Mouse (Mus musculus) heart, adult 2 months (tissue): Measurements from ENCODE around the gene Adrb1. TPM values are rescaled to one million over a fixed set of nuclear protein-coding genes. Genes with fewer than 3 reads are reported as not detected.
A peak's percentile ranks its signal among the peaks of the same experiment; 100 is the strongest.

ENCODE experiments used
- DNase-seq, 2 experiments: peaks; one replicate each; pipeline ENCODE4 v3.0.0; 2021
- H3K27ac ChIP-seq: fragments of 200-600 bp; 2 replicates; pipeline ENCODE4 v1.8.1; 2022
- H3K27me3 ChIP-seq: fragments of 200-500 bp; 2 replicates; pipeline ENCODE4 v1.6.1; 2012; ENCODE audit warnings: mild to moderate bottlenecking, low read length, inconsistent platforms, mixed read lengths; ENCODE audit not compliant: control insufficient read depth, insufficient read depth
- H3K36me3 ChIP-seq: fragments of 200-500 bp; 2 replicates; pipeline ENCODE4 v1.6.1; 2012; ENCODE audit warnings: low read length, inconsistent platforms; ENCODE audit not compliant: control insufficient read depth, insufficient read depth
- H3K4me1 ChIP-seq: fragments of 200-500 bp; 2 replicates; pipeline ENCODE4 v1.6.1; 2011; ENCODE audit warnings: low read length; ENCODE audit not compliant: control insufficient read depth, insufficient read depth
- H3K4me3 ChIP-seq: fragments of 200-600 bp; 2 replicates; pipeline ENCODE4 v1.8.1; 2022
- H3K79me2 ChIP-seq: fragments of 200-500 bp; replicated peaks from 2 replicates; pipeline ENCODE4 v1.6.1; 2012; ENCODE audit warnings: mild to moderate bottlenecking, inconsistent platforms, low read length, moderate library complexity, mixed read lengths; ENCODE audit not compliant: control insufficient read depth, insufficient read depth
- H3K9ac ChIP-seq: fragments of 200-500 bp; 2 replicates; pipeline ENCODE4 v1.6.1; 2012; ENCODE audit warnings: low read depth, mild to moderate bottlenecking, control low read depth, inconsistent platforms, low read length, mixed read lengths
- CTCF ChIP-seq: fragments of 200-600 bp; IDR thresholded peaks from 2 replicates; pipeline ENCODE4 v1.8.1; 2022; ENCODE audit warnings: antibody characterized with exemption, mild to moderate bottlenecking, moderate library complexity
- EP300 ChIP-seq: fragments of 200-500 bp; IDR thresholded peaks from 2 replicates; pipeline ENCODE4 v1.6.1; 2011; ENCODE audit warnings: low read depth, low read length, control low read depth; ENCODE audit not compliant: insufficient read depth
- POLR2A ChIP-seq: fragments of 200-500 bp; IDR thresholded peaks from 2 replicates; pipeline ENCODE4 v1.6.1; 2011; ENCODE audit warnings: mild to moderate bottlenecking, low read depth, low read length, control low read depth; ENCODE audit not compliant: insufficient read depth
- WGBS: fragments of 180-500 bp; shearing (Covaris S2); methylation state at CpG from one replicate; pipeline ENCODE4 v1.1.7; 2018; 5-methylcytosine and 5-hydroxymethylcytosine counted together
- intact Hi-C: fragments of 180-260 bp; cut with DNase I; formaldehyde crosslinking; loops from one replicate; pipeline ENCODE4 v1.15.1; 2025
- polyA plus RNA-seq: library from polyadenylated mRNA; depleted of rRNA; stranded (reverse); fragments of >200 nt; gene quantifications from 2 replicates; pipeline ENCODE4 v1.2.3, GENCODE M21; 2012
- total RNA-seq, 2 experiments: library from RNA; stranded (reverse); gene quantifications; 2 replicates each; pipeline ENCODE4 v1.2.3; 2021

The Adrb1 gene
- total and polyA plus RNA-seq, 3 experiments = 18.0 to 28.4 (median 20.5) TPM

DNA sequence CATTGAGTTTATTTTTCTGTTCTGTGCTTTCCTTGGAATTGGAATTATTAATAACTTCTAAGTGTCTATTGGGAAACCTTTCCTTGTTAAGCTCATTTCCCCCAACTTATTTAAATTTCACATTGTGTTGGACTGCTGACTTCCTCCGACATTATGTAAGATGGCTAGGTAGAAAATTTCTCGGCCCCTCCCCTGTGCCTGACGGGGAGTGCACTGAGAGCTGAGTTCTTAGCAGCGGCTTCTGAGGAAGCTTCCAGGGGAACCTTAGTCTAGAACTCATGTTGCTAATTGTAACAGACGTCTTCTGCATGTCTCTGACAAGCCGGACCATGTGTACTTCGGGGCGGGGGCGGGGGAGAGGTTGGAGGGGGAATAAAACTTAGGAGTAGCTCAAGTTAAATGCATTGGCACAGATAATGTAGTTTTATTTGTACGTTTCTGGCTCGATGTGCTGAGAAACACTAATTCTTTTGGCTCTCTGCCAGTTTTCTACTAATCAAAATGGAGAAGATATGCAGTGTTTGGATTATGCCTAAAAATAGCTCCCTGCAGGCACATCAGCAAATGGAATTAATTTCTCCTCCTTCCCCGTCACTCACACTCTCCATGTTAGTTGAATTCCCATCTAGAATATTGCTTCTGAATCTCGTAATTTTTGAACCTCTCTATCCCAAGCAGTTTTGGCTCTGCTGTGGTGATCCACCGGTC lies 5.3 kb downstream of the Adrb1 start:
- TF ChIP-seq EP300 (no peak), CTCF (no peak), POLR2A (0 out of 2 replicates have a peak, but pooled peaks have one; percentile 2)
- intact Hi-C loops = no loop called here
- Histone ChIP-seq H3K79me2 (no peaks in the 10 kb centered on the region), H3K4me1 (no peaks in the 10 kb centered on the region; the same call in 1 of the 2 replicates), H3K36me3 (peaks cover 4% of the 10 kb centered on the region; the same call in 1 of the 2 replicates), H3K27me3 (no peaks in the 10 kb centered on the region; the same call in 1 of the 2 replicates), H3K4me3 (peak overlapping the region; percentile 56), H3K9ac (peak overlapping the region; percentile 43), H3K27ac (peak overlapping the region; percentile 88)
- no peak for DNase-seq
- 22% methylated on average over 14 of the region's 14 CpGs for WGBS

- Histone ChIP-seq H3K27me3 (no peaks in the 10 kb centered on the region), H3K27ac (peak overlapping the region; percentile 41), H3K36me3 (peaks cover 4% of the 10 kb centered on the region; the same call in 1 of the 2 replicates), H3K4me1 (peaks cover 1% of the 10 kb centered on the region; the same call in 1 of the 2 replicates), H3K79me2 (no peaks in the 10 kb centered on the region), H3K9ac (no peak overlapping the region), H3K4me3 (no peak overlapping the region)
- intact Hi-C loops = no loop called here
- TF ChIP-seq CTCF (peak; percentile 63), EP300 (no peak), POLR2A (no peak)
- DNase-seq = no peak
- WGBS = 54% methylated on average over 7 of the region's 7 CpGs
These were observed 12.1 kb downstream of the Adrb1 start for GRCm38 (mm10) chr19:56734033-56734572.

DNA sequence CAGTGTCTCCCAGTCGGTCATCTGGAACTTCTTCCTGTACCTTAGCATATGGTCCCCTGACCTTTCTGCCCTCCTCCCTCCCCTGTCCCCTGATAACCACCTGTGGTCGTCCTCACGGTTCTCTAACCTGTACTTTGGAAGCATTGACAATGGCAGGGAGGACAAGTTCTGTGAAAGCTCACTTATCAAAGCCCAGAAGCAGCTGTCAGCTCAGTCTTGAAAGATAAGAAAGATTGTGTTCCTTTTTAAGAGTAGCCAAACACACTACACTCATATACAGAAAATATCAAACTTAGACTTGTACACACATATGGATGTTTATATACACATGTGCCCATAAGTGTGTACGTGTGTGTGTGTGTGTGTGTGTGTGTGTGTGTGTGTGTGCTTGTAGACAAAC lies 13.7 kb downstream of the Adrb1 start:
- 28% methylated on average over 4 of the region's 4 CpGs for WGBS
- intact Hi-C loops = no loop called here
- peak overlapping the region; percentile 68 for H3K27ac ChIP-seq

DNA sequence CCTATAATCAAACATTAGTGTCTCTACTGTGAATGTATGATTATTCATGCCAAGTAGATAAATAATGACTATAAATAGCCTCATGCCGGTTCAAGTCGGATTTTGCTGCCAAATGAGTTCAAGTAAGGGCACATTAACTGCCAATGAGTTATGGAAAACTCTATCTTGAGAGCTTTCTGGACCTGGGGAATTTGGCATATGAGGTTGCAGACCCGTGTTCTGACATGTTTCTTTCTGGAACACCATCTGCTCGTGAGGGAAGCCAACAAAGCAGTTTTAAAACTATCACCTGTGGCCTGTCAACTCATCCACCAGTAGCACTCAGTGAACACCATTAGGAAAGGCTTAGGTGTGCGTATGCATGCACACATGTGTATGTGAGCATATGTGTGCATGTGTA lies 14.3 kb downstream of the Adrb1 start:
- 33% methylated on average over 5 of the region's 5 CpGs for WGBS
- TF ChIP-seq CTCF (no peak), EP300 (peak; percentile 77)
- H3K79me2 ChIP-seq = no peaks in the 10 kb centered on the region

More for the DNA sequence above, 13.7 kb downstream of the Adrb1 start:
- Histone ChIP-seq H3K4me1 (peaks cover 1% of the 10 kb centered on the region; the same call in 1 of the 2 replicates), H3K4me3 (no peak overlapping the region), H3K36me3 (no peaks in the 10 kb centered on the region), H3K27me3 (no peaks in the 10 kb centered on the region), H3K79me2 (no peaks in the 10 kb centered on the region), H3K9ac (no peak overlapping the region)
- no peak for DNase-seq
- no peak for TF ChIP-seq CTCF
- no peak for TF ChIP-seq POLR2A
- TF ChIP-seq EP300 = no peak

DNA sequence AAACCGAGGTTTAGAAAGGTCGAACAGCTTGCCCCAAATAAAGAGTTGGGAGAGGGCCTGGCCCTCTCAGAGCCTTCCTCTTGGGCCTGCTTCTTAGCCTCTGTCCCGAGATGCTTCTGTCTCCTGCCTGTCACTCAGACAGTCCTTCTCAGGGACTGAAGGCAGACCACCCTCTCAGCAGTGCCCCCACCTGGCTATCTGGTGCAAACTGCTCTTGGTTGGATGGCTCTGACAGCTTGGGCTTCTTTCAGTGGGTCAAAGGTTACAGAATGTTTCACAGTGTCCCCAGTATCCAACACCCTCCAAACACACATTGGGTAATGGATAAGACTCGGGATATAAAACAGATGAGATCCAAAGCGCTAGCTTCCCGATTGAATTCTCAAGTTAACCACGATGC lies 23.1 kb downstream of the Adrb1 start:
- H3K4me3 ChIP-seq = peak overlapping the region; percentile 29
- intact Hi-C loops = loop anchor here (2.0 kb wide), 1 partner anchor 30 kb away; no protein-coding TSS in a partner anchor
- H3K79me2 ChIP-seq = no peaks in the 10 kb centered on the region
- no peaks in the 10 kb centered on the region for H3K27me3 ChIP-seq
- DNase-seq = peak in 1 of 2 experiments; percentile 64
- peak overlapping the region; percentile 83 for H3K27ac ChIP-seq
- H3K4me1 ChIP-seq = peaks cover 9% of the 10 kb centered on the region
- TF ChIP-seq POLR2A = peak; percentile 39; the same call in 1 of the 2 replicates
- peak; percentile 63 for TF ChIP-seq CTCF
- TF ChIP-seq EP300 = no peak; the same call in 1 of the 2 replicates
- H3K36me3 ChIP-seq = no peaks in the 10 kb centered on the region
- 52% methylated on average over 7 of the region's 7 CpGs for WGBS
- peak overlapping the region; percentile 34 for H3K9ac ChIP-seq

More for the DNA sequence above, 14.3 kb downstream of the Adrb1 start:
- Histone ChIP-seq H3K36me3 (no peaks in the 10 kb centered on the region), H3K27ac (peak overlapping the region; percentile 68), H3K4me3 (no peak overlapping the region), H3K27me3 (no peaks in the 10 kb centered on the region), H3K4me1 (peaks cover 1% of the 10 kb centered on the region; the same call in 1 of the 2 replicates), H3K9ac (no peak overlapping the region)
- peak in 1 of 2 experiments; percentile 53 for DNase-seq
- intact Hi-C loops = no loop called here

DNA sequence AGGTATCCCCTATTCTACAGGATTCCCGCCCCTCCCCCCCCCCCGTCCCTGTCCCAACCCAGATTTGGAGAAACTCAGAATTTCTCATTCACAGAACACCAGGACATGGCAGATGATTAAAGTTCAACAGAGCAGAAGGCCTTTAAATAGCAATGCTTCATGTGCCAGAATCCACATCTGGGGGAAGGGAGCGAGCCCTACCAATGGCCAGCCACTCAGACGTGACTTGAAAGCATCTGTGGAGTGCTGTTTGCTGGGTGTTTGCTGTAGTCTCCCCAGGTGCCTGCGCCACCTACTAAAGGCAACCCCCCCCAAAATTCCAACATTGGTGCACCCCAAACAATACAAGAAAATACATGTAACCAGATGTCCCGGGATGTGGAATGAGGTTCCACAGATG lies 23.5 kb downstream of the Adrb1 start:
- Histone ChIP-seq H3K4me3 (peak overlapping the region; percentile 35; the same call in 1 of the 2 replicates), H3K27me3 (no peaks in the 10 kb centered on the region), H3K27ac (peak overlapping the region; percentile 83), H3K9ac (peak overlapping the region; percentile 28; the same call in 1 of the 2 replicates), H3K36me3 (no peaks in the 10 kb centered on the region), H3K79me2 (no peaks in the 10 kb centered on the region), H3K4me1 (peaks cover 9% of the 10 kb centered on the region)
- TF ChIP-seq CTCF = no peak
- peak; percentile 60 for TF ChIP-seq POLR2A
- 0 out of 2 replicates have a peak, but pooled peaks have one; percentile 53 for TF ChIP-seq EP300
- WGBS = 45% methylated on average over 6 of the region's 6 CpGs
- peak in 1 of 2 experiments; percentile 61 for DNase-seq
- intact Hi-C loops = loop anchor here (2.0 kb wide), 1 partner anchor 29 kb away; no protein-coding TSS in a partner anchor
